50 mouse cellular contexts compared by ENCODE assay signal in genomic region chr5:120869436-120870015, GRCm38 (mm10). TPM values are rescaled to one million over a fixed set of nuclear protein-coding genes. Genes with fewer than 3 reads are reported as not detected.
"Had no signal": no experiment of that assay in that cellular context is flagged by ENCODE, and none has a peak within 500 bp of the region (broad histone marks: within the 10 kb centered on the region; RNA-seq: fewer than 3 reads in every experiment).

No protein-coding gene starts in this region.

- DNase-seq: heart, postnatal 10 days; heart, postnatal 14 days; heart, postnatal 36 days; kidney, adult 11 months; kidney, adult 18-20 months; kidney, adult 2 months; kidney, adult 8-10 months; kidney, adult 9 months; kidney, postnatal 10 days; kidney, postnatal 14 days; kidney, postnatal 25 days; kidney, postnatal 36 days; kidney, postnatal 4 days; layer of hippocampus, adult 9-11 months; layer of hippocampus, postnatal 36 days had no signal

- H3K9ac ChIP-seq: heart, embryonic 12.5 days; heart, embryonic 13.5 days; heart, embryonic 15.5 days; hindbrain, embryonic 12.5 days; hindbrain, embryonic 13.5 days; hindbrain, embryonic 14.5 days; hindbrain, embryonic 15.5 days; intestine, embryonic 15.5 days; kidney, embryonic 15.5 days had no signal

- H3K9me3 ChIP-seq: heart, embryonic 12.5 days; heart, embryonic 13.5 days; heart, embryonic 15.5 days; hindbrain, embryonic 10.5 days; hindbrain, embryonic 12.5 days; hindbrain, embryonic 13.5 days; hindbrain, embryonic 15.5 days; intestine, embryonic 15.5 days; kidney, embryonic 15.5 days had no signal

- H3K36me3 ChIP-seq: heart, embryonic 12.5 days; heart, embryonic 13.5 days; heart, embryonic 15.5 days; hindbrain, embryonic 10.5 days; hindbrain, embryonic 12.5 days; hindbrain, embryonic 13.5 days; hindbrain, embryonic 15.5 days; intestine, embryonic 15.5 days; kidney, embryonic 15.5 days had no signal

- ATAC-seq: hindbrain, embryonic 16.5 days; hindbrain, postnatal 0 days; inflammation-experienced regulatory T-cells, adult 6 months; intestine, embryonic 15.5 days; intestine, embryonic 16.5 days; intestine, postnatal 0 days had no signal

- H3K4me3 ChIP-seq: heart, embryonic 12.5 days; heart, embryonic 13.5 days; heart, embryonic 15.5 days; hindbrain, embryonic 10.5 days; hindbrain, embryonic 12.5 days; hindbrain, embryonic 13.5 days; hindbrain, embryonic 15.5 days; intestine, embryonic 15.5 days; kidney, embryonic 15.5 days; layer of hippocampus, adult 2 months; left cerebral cortex, adult 2 months had no signal

- H3K27ac ChIP-seq: heart, embryonic 13.5 days; heart, embryonic 15.5 days; hindbrain, embryonic 10.5 days; hindbrain, embryonic 12.5 days; hindbrain, embryonic 13.5 days; hindbrain, embryonic 14.5 days; hindbrain, embryonic 15.5 days; hindbrain, postnatal 0 days; intestine, embryonic 15.5 days; kidney, embryonic 15.5 days; kidney, postnatal 0 days; layer of hippocampus, adult 2 months; left cerebral cortex, adult 2 months had no signal

- H3K4me2 ChIP-seq: heart, embryonic 11.5 days; heart, embryonic 12.5 days; heart, embryonic 13.5 days; heart, embryonic 15.5 days; hindbrain, embryonic 12.5 days; hindbrain, embryonic 13.5 days; hindbrain, embryonic 14.5 days; hindbrain, embryonic 15.5 days; intestine, embryonic 15.5 days; kidney, embryonic 15.5 days had no signal

- H3K27me3 ChIP-seq: heart, embryonic 15.5 days; hindbrain, embryonic 12.5 days; hindbrain, embryonic 15.5 days; intestine, embryonic 15.5 days had no signal

- H3K4me1 ChIP-seq: heart, embryonic 12.5 days; heart, embryonic 13.5 days; heart, embryonic 15.5 days; hindbrain, embryonic 12.5 days; hindbrain, embryonic 13.5 days; hindbrain, embryonic 15.5 days; intestine, embryonic 15.5 days had no signal

RNA-seq across cellular contexts. Expression of gene Oas1h, which starts 8.3 kb away (rescaled TPM):
- total RNA-seq: heart, postnatal 10 days; heart, postnatal 14 days; heart, postnatal 36 days; hematopoietic stem cell, adult 5-6 weeks; hindbrain, postnatal 0 days; layer of hippocampus, adult 18-20 months; layer of hippocampus, adult 2 months; layer of hippocampus, adult 8-10 months; layer of hippocampus, postnatal 10 days; layer of hippocampus, postnatal 14 days; layer of hippocampus, postnatal 25 days; layer of hippocampus, postnatal 36 days; left cerebral cortex, adult 18-20 months; left cerebral cortex, adult 2 months; left cerebral cortex, adult 8-10 months had no signal
- polyA plus RNA-seq: heart, embryonic 11.5 days; heart, embryonic 12.5 days; heart, embryonic 13.5 days; heart, embryonic 14.5 days; heart, embryonic 15.5 days; heart, embryonic 16.5 days; heart, postnatal 0 days; hindbrain, embryonic 10.5 days; hindbrain, embryonic 11.5 days; hindbrain, embryonic 12.5 days; hindbrain, embryonic 13.5 days; hindbrain, embryonic 14.5 days; hindbrain, embryonic 15.5 days; hindbrain, embryonic 16.5 days; hindbrain, postnatal 0 days; inflammation-experienced regulatory T-cells, adult 6 months; intestine, embryonic 14.5 days; intestine, embryonic 15.5 days; intestine, embryonic 16.5 days; intestine, postnatal 0 days; kidney, adult 2 months; kidney, embryonic 14.5 days; kidney, embryonic 15.5 days; kidney, embryonic 16.5 days; large intestine, adult 2 months had no signal

RNA-seq across cellular contexts. Expression of gene Oas1g, which starts 17.9 kb away (rescaled TPM):
- total RNA-seq: heart, postnatal 10 days; heart, postnatal 14 days; layer of hippocampus, adult 18-20 months; layer of hippocampus, adult 2 months; layer of hippocampus, postnatal 10 days; layer of hippocampus, postnatal 14 days; layer of hippocampus, postnatal 25 days; layer of hippocampus, postnatal 36 days; left cerebral cortex, adult 18-20 months; left cerebral cortex, adult 2 months had no signal
- polyA plus RNA-seq: heart, embryonic 11.5 days; heart, embryonic 12.5 days; hindbrain, embryonic 12.5 days had no signal

RNA-seq across cellular contexts. Expression of gene Oas1f, which starts 22.4 kb away (rescaled TPM):
- total RNA-seq: heart, postnatal 10 days; heart, postnatal 14 days; heart, postnatal 36 days; hematopoietic stem cell, adult 5-6 weeks; hindbrain, postnatal 0 days; layer of hippocampus, adult 18-20 months; layer of hippocampus, adult 2 months; layer of hippocampus, adult 8-10 months; layer of hippocampus, postnatal 10 days; layer of hippocampus, postnatal 14 days; layer of hippocampus, postnatal 25 days; layer of hippocampus, postnatal 36 days; left cerebral cortex, adult 18-20 months; left cerebral cortex, adult 2 months; left cerebral cortex, adult 8-10 months had no signal
- polyA plus RNA-seq: heart, embryonic 11.5 days; heart, embryonic 12.5 days; heart, embryonic 13.5 days; heart, embryonic 14.5 days; heart, embryonic 15.5 days; heart, postnatal 0 days; hindbrain, embryonic 10.5 days; hindbrain, embryonic 11.5 days; hindbrain, embryonic 12.5 days; hindbrain, embryonic 13.5 days; hindbrain, embryonic 14.5 days; hindbrain, embryonic 15.5 days; hindbrain, embryonic 16.5 days; hindbrain, postnatal 0 days; inflammation-experienced regulatory T-cells, adult 6 months; intestine, embryonic 14.5 days; intestine, embryonic 15.5 days; intestine, postnatal 0 days; kidney, embryonic 14.5 days; kidney, embryonic 15.5 days had no signal

RNA-seq across cellular contexts. Expression of gene Oas1a, which starts 37.8 kb away (rescaled TPM):
- total RNA-seq: layer of hippocampus, postnatal 36 days had no signal

RNA-seq across cellular contexts. Expression of gene Oas1d, which starts 44.8 kb away (rescaled TPM):
- total RNA-seq: heart, postnatal 10 days; heart, postnatal 14 days; heart, postnatal 36 days; hematopoietic stem cell, adult 5-6 weeks; layer of hippocampus, adult 18-20 months; layer of hippocampus, adult 2 months; layer of hippocampus, adult 8-10 months; layer of hippocampus, postnatal 14 days; layer of hippocampus, postnatal 25 days; layer of hippocampus, postnatal 36 days; left cerebral cortex, adult 18-20 months; left cerebral cortex, adult 2 months; left cerebral cortex, adult 8-10 months had no signal
- polyA plus RNA-seq: heart, embryonic 11.5 days; heart, embryonic 12.5 days; heart, embryonic 13.5 days; heart, embryonic 14.5 days; heart, embryonic 15.5 days; heart, postnatal 0 days; hindbrain, embryonic 10.5 days; hindbrain, embryonic 11.5 days; hindbrain, embryonic 12.5 days; hindbrain, embryonic 13.5 days; hindbrain, embryonic 14.5 days; hindbrain, embryonic 15.5 days; inflammation-experienced regulatory T-cells, adult 6 months; intestine, embryonic 15.5 days; intestine, embryonic 16.5 days; kidney, adult 2 months; kidney, embryonic 14.5 days; kidney, embryonic 15.5 days; kidney, embryonic 16.5 days; kidney, postnatal 0 days had no signal
